Mouse (Mus musculus) kidney, embryonic 16.5 days (tissue): ENCODE data around the gene Olfr638. TPM values are rescaled to one million over a fixed set of nuclear protein-coding genes. Genes with fewer than 3 reads are reported as not detected.

ENCODE experiments used
- ATAC-seq: fragments of 200-750 bp; cut with Nextera tagmentation; 2 replicates; pipeline ENCODE4 v1.8.0; 2017; ENCODE audit warnings: moderate TSS enrichment; ENCODE audit not compliant: low FRiP score, low TSS enrichment
- H3K27ac ChIP-seq: fragments of 300-500 bp; sonication (generic); 2 replicates; pipeline ENCODE4 v1.5.1; 2014; ENCODE audit warnings: low read length
- H3K27me3 ChIP-seq: fragments of 300-500 bp; sonication (generic); 2 replicates; pipeline ENCODE4 v1.6.1; 2014; ENCODE audit warnings: low read length, control low read depth, mixed read lengths; ENCODE audit not compliant: insufficient read depth
- H3K36me3 ChIP-seq: fragments of 300-500 bp; sonication (generic); 2 replicates; pipeline ENCODE4 v1.6.1; 2014; ENCODE audit warnings: low read length, control low read depth, mixed read lengths; ENCODE audit not compliant: insufficient read depth
- H3K4me1 ChIP-seq: fragments of 300-500 bp; sonication (generic); 2 replicates; pipeline ENCODE4 v1.6.1; 2014; ENCODE audit warnings: low read length, control low read depth, mixed read lengths; ENCODE audit not compliant: insufficient read depth
- H3K4me2 ChIP-seq: fragments of 300-500 bp; sonication (generic); replicated peaks from 2 replicates; pipeline ENCODE4 v1.6.1; 2014; ENCODE audit warnings: low read depth, low read length
- H3K4me3 ChIP-seq: fragments of 300-500 bp; sonication (generic); 2 replicates; pipeline ENCODE4 v1.5.1; 2014; ENCODE audit warnings: mild to moderate bottlenecking, low read length
- H3K9ac ChIP-seq: fragments of 300-500 bp; sonication (generic); replicated peaks from 2 replicates; pipeline ENCODE4 v1.6.1; 2014; ENCODE audit warnings: low read length
- H3K9me3 ChIP-seq: fragments of 300-500 bp; sonication (generic); 2 replicates; pipeline ENCODE4 v1.6.1; 2016; ENCODE audit warnings: low read length, control low read depth
- WGBS: fragments of 180-500 bp; shearing (Covaris S2); extraction: QIAGEN DNeasy Blood & Tissue Kit; methylation state at CpG from one replicate; pipeline ENCODE4 v1.1.7; 2014; 5-methylcytosine and 5-hydroxymethylcytosine counted together
- polyA plus RNA-seq: library from polyadenylated mRNA; unstranded; fragments of >200 nt; fragmentation: Nextera tagmentation; extraction: Ambion mirVana; gene quantifications from 2 replicates; pipeline ENCODE4 v1.2.1, GENCODE M21; 2015

Olfr638 gene
- polyA plus RNA-seq, 1 experiment from 2014 or later = not detected

GRCm38 (mm10) chr7:104035145-104035544 is 36.6 kb downstream of the Olfr638 start, which contains the start of gene Olfr641:
Gene Olfr641, plus strand, starts transcription at chr7:104035445.
- Histone ChIP-seq H3K36me3 (no peaks in the 10 kb centered on the region), H3K4me2 (no peak within 1 kb of the TSS), H3K9me3 (no peaks in the 10 kb centered on the region), H3K4me1 (no peaks in the 10 kb centered on the region), H3K9ac (no peak within 1 kb of the TSS), H3K4me3 (no peak within 1 kb of the TSS), H3K27me3 (no peaks in the 10 kb centered on the region), H3K27ac (no peak within 1 kb of the TSS)
- no peak for ATAC-seq
- WGBS = 68% methylated on average over 1 of the region's 1 CpGs

DNA sequence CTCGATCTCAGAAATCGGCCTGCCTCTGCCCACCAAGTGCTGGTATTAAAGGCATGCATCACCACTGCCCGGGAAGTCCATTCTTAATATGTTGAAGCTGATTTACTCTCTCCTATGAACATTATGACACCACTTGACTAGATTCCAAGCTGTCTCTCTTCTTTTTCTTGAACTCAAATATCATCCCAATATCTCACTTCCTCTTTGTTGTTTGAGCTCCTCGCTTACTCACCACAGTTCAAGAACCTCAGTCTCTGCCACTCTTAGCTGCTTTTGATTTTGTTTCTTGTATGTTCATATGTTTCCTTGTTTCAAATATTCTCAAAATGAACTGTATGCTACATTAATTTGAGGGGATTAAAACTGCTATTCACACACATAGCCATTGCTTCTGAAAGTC is 52.2 kb downstream of the Olfr638 start:
- Histone ChIP-seq H3K36me3 (no peaks in the 10 kb centered on the region), H3K4me2 (no peak overlapping the region), H3K27me3 (no peaks in the 10 kb centered on the region), H3K9ac (no peak overlapping the region), H3K9me3 (no peaks in the 10 kb centered on the region), H3K4me1 (no peaks in the 10 kb centered on the region), H3K27ac (no peak overlapping the region), H3K4me3 (no peak overlapping the region)
- ATAC-seq = no peak
- 93% methylated on average over 4 of the region's 4 CpGs for whole genome bisulfite sequencing

- Histone ChIP-seq H3K36me3 (no peaks in the 10 kb centered on the region), H3K27ac (no peak within 1 kb of the TSS), H3K4me3 (no peak within 1 kb of the TSS), H3K9me3 (no peaks in the 10 kb centered on the region), H3K9ac (no peak within 1 kb of the TSS), H3K27me3 (no peaks in the 10 kb centered on the region), H3K4me2 (no peak within 1 kb of the TSS), H3K4me1 (no peaks in the 10 kb centered on the region)
- 73% methylated on average over 1 of the region's 1 CpGs for WGBS
- ATAC-seq = no peak
Observed at GRCm38 (mm10) chr7:104052566-104052965, 54.0 kb downstream of the Olfr638 start, which contains the start of gene Olfr642. Gene Olfr642, minus strand, starts transcription at chr7:104052666.

Other genes with a start within 250 kb of the Olfr638 start
- gene Olfr630, start 241.4 kb upstream of the Olfr638 start, polyA plus RNA-seq = not detected in 2 replicates
- gene Olfr69, start 227.2 kb upstream of the Olfr638 start, polyA plus RNA-seq = not detected in 2 replicates
- not detected in 2 replicates for gene Olfr68, start 219.0 kb upstream of the Olfr638 start, polyA plus RNA-seq
- gene Olfr67, start 206.9 kb upstream of the Olfr638 start, polyA plus RNA-seq = not detected in 2 replicates
- 2,178 and 2,179 TPM in 2 replicates for gene Hbb-bt, start 184.8 kb upstream of the Olfr638 start, polyA plus RNA-seq
- 7,235 and 7,674 TPM in 2 replicates for gene Hbb-bs, start 170.7 kb upstream of the Olfr638 start, polyA plus RNA-seq
- not detected in 2 replicates for gene Hbb-bh2, start 158.2 kb upstream of the Olfr638 start, polyA plus RNA-seq
- gene Hbb-bh1, start 155.6 kb upstream of the Olfr638 start, polyA plus RNA-seq = 0.92 and 1.9 TPM in 2 replicates
- 50.5 and 57.1 TPM in 2 replicates for gene Hbb-y, start 145.5 kb upstream of the Olfr638 start, polyA plus RNA-seq
- not detected in 2 replicates for gene Olfr66, start 112.5 kb upstream of the Olfr638 start, polyA plus RNA-seq
- not detected in 2 replicates for gene Olfr64, start 104.3 kb upstream of the Olfr638 start, polyA plus RNA-seq
- not detected in 2 replicates for gene Olfr65, start 95.3 kb upstream of the Olfr638 start, polyA plus RNA-seq
- gene Olfr631, start 69.9 kb upstream of the Olfr638 start, polyA plus RNA-seq = not detected in 2 replicates
- gene Olfr632, start 64.4 kb upstream of the Olfr638 start, polyA plus RNA-seq = not detected in 2 replicates
- gene Olfr633, start 54.3 kb upstream of the Olfr638 start, polyA plus RNA-seq = not detected in 2 replicates
- gene Olfr635, start 27.6 kb upstream of the Olfr638 start, polyA plus RNA-seq = 0.01 TPM in 2 replicates
- gene Olfr639, start 18.6 kb downstream of the Olfr638 start, polyA plus RNA-seq = not detected in 2 replicates
- not detected in 2 replicates for gene Olfr640, start 26.8 kb downstream of the Olfr638 start, polyA plus RNA-seq
- gene Olfr641, start 36.7 kb downstream of the Olfr638 start, polyA plus RNA-seq = not detected in 2 replicates
- not detected in 2 replicates for gene Olfr642, start 53.9 kb downstream of the Olfr638 start, polyA plus RNA-seq
- not detected in 2 replicates for gene 4930516K23Rik, start 62.7 kb downstream of the Olfr638 start, polyA plus RNA-seq
- not detected in 2 replicates for gene Olfr644, start 73.1 kb downstream of the Olfr638 start, polyA plus RNA-seq
- gene Olfr645, start 86.7 kb downstream of the Olfr638 start, polyA plus RNA-seq = not detected in 2 replicates
- gene Olfr646, start 106.1 kb downstream of the Olfr638 start, polyA plus RNA-seq = not detected in 2 replicates
- gene Ubqln5, start 131.1 kb downstream of the Olfr638 start, polyA plus RNA-seq = not detected in 2 replicates
- gene Olfr643, start 138.7 kb downstream of the Olfr638 start, polyA plus RNA-seq = not detected in 2 replicates
- gene Ubqln3, start 144.5 kb downstream of the Olfr638 start, polyA plus RNA-seq = not detected in 2 replicates
- gene Ubqlnl, start 151.8 kb downstream of the Olfr638 start, polyA plus RNA-seq = not detected in 2 replicates
- gene Olfm5, start 166.1 kb downstream of the Olfr638 start, polyA plus RNA-seq = not detected in 2 replicates
- gene Olfr648, start 184.6 kb downstream of the Olfr638 start, polyA plus RNA-seq = 0.15 and 0.19 TPM in 2 replicates
- gene Olfr649, start 197.2 kb downstream of the Olfr638 start, polyA plus RNA-seq = not detected in 2 replicates
- gene Trim6, start 220.0 kb downstream of the Olfr638 start, polyA plus RNA-seq = 2.3 and 2.6 TPM in 2 replicates
- gene Trim34a, start 245.7 kb downstream of the Olfr638 start, polyA plus RNA-seq = 1.9 and 2.5 TPM in 2 replicates